Mouse (Mus musculus): Measurements from ENCODE around the gene Txnip.

DNA sequence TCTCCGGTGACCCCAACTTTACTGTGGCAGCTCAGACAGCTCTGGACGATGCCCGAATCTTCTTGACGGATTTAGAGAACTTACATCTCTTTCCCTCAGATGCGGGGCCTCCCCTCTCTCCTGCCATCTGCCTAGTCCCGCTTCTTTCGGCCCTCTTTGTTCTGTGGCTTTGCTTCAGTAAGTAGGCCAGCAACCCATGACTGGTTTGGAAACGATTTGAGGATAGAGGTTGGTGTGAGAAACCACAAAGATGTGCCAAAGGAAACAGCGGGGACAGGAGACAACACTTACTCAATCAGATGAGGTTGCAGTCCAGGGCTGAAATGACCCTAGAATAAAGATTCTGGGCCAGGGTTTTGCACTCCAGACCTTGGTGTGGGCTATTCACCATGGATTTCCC lies 29.3 kb upstream of the Txnip start:
- TF ChIP-seq CTCF (IDR thresholded peaks at IDR 0.05; ENCODE audit: control insufficient read depth, insufficient read depth, insufficient replicate concordance, low read depth, low read length) (no peak), POLR2A (IDR thresholded peaks at IDR 0.05; ENCODE audit: control insufficient read depth, low read depth, low read length) (no peak)
